Mouse (Mus musculus) duodenum, adult 2 months (tissue): Measurements from ENCODE around the gene Gm28870. TPM values are rescaled to one million over a fixed set of nuclear protein-coding genes. Genes with fewer than 3 reads are reported as not detected.

Experiments
- polyA plus RNA-seq: library from polyadenylated mRNA; depleted of rRNA; stranded (reverse); fragments of >200 nt; gene quantifications from 2 replicates; pipeline ENCODE4 v1.2.3, GENCODE M21; 2012; ENCODE audit warnings: low replicate concordance; rRNA removed

Gene Gm28870
- polyA plus RNA-seq: not detected in 2 replicates

DNA sequence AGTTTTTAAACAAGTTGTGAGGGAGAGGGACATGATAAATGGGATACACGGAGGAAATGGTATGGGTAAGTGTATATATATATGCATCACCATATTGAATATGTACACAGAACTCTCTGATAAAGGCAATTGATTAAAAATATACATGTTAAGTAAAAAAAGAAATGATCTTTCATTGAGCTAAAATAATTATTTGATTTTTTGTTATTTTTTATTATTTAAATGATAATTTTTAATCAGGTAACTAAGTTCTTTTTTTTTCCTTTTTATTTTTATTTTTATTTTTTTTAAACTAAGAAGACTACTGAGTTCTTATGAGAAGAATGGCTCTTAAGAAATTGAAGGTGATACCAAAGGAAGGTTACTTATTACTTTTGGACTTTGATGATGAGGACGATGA, at the start of gene Gm28870:
Gene Gm28870, plus strand, starts transcription at position 301 of the 400 bp plus-strand sequence.

